Mouse (Mus musculus): ENCODE measurements at regions not wholly inside any gene's neighbourhood (a gene's known extent, or its start where the extent isn't known, plus 50 kb on each side); places are given as distances from the start of the nearest gene placed in this dataset.

DNA sequence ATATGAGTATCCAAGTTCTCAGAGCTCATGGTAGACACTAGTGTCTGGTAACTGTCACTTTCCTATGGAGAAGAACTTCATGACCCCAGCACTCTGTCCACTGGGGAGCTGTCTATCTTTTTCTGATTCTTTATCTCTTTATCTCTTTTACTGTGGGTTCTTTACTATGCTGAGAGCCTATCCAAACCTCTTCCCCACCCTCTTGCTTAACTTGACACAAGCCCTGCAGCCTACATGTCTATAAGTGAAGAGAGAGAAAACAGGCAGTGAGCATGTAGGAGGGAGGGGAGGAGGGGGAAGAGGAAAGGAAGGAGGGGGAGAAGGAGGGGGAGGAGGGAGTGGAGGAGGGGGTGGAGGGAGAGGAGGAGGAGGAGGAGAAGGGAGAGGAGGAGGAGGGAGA, 122.6 kb upstream of the Lhx8 start:
- TF ChIP-seq POLR2A (IDR thresholded peaks at IDR 0.05; ENCODE audit: borderline replicate concordance, low read depth, low read length) (no peak), CTCF (IDR thresholded peaks at IDR 0.05; ENCODE audit: low read depth, low read length) (no peak)
